Mouse (Mus musculus) stomach, embryonic 14.5 days (tissue): ENCODE measurements around the gene Fam228b. TPM values are rescaled to one million over a fixed set of nuclear protein-coding genes. Genes with fewer than 3 reads are reported as not detected.

Source experiments
- polyA plus RNA-seq: library from polyadenylated mRNA; unstranded; fragments of >200 nt; fragmentation: Nextera tagmentation; extraction: Ambion mirVana; gene quantifications from 2 replicates; pipeline ENCODE4 v1.2.1, GENCODE M21; 2014

Fam228b gene
- polyA plus RNA-seq, 1 experiment from 2014 or later: 4.1 TPM

Other genes starting within 250 kb of the Fam228b start
- gene Itsn2, start 176.6 kb downstream of the Fam228b start, polyA plus RNA-seq: 43.4 and 47.1 TPM in 2 replicates
- gene Gm3625, start 176.3 kb downstream of the Fam228b start, polyA plus RNA-seq: not detected in 2 replicates
- gene Fam228a, start 30.8 kb downstream of the Fam228b start, polyA plus RNA-seq: 1.1 and 1.3 TPM in 2 replicates
- 2.8 and 3.4 TPM in 2 replicates for gene Pfn4, start 245 bp downstream of the Fam228b start, polyA plus RNA-seq
- gene Sf3b6, start 48.3 kb upstream of the Fam228b start, polyA plus RNA-seq: 309 and 321 TPM in 2 replicates
- gene Fkbp1b, start 72.3 kb upstream of the Fam228b start, polyA plus RNA-seq: 10.3 and 17.4 TPM in 2 replicates
- gene Wdcp, start 74.0 kb upstream of the Fam228b start, polyA plus RNA-seq: 15.2 and 17.8 TPM in 2 replicates
- 0.80 and 1.4 TPM in 2 replicates for gene Mfsd2b, start 105.1 kb upstream of the Fam228b start, polyA plus RNA-seq
- gene Ubxn2a, start 138.4 kb upstream of the Fam228b start, polyA plus RNA-seq: 20.6 and 26.2 TPM in 2 replicates
- gene Atad2b, start 148.1 kb upstream of the Fam228b start, polyA plus RNA-seq: 20.4 TPM in 2 replicates